Mouse (Mus musculus) kidney, postnatal 4 days (tissue): Measurements from ENCODE around the gene Kirrel3.

ENCODE experiments used
- DNase-seq, 2 experiments: peaks; one replicate each; pipeline ENCODE4 v3.0.0; 2021; ENCODE audit warnings: mixed read lengths in 2 of 2

Kirrel3 gene

GRCm38 (mm10) chr9:35038922-35039586 lies 553.4 kb downstream of the Kirrel3 start:
- peak; percentile 34 to 64 for DNase-seq

GRCm38 (mm10) chr9:35039846-35040245 lies 554.2 kb downstream of the Kirrel3 start:
- DNase-seq, result no peak

GRCm38 (mm10) chr9:35041493-35041892 lies 555.8 kb downstream of the Kirrel3 start:
- no peak for DNase-seq

GRCm38 (mm10) chr9:35043619-35044018 lies 557.9 kb downstream of the Kirrel3 start:
- DNase-seq, result no peak

- DNase-seq, result peak; percentile 72 to 82
Observed at GRCm38 (mm10) chr9:35044458-35044857, 558.8 kb downstream of the Kirrel3 start.

GRCm38 (mm10) chr9:35045031-35045531 lies 559.4 kb downstream of the Kirrel3 start:
- peak; percentile 69 to 79 for DNase-seq

GRCm38 (mm10) chr9:35045756-35046155 lies 560.1 kb downstream of the Kirrel3 start:
- DNase-seq, result peak; percentile 85 to 87

- no peak for DNase-seq
Observed at GRCm38 (mm10) chr9:35048449-35048848, 562.8 kb downstream of the Kirrel3 start.

GRCm38 (mm10) chr9:35049891-35050527 lies 564.3 kb downstream of the Kirrel3 start:
- peak in 1 of 2 experiments; percentile 11 for DNase-seq

GRCm38 (mm10) chr9:35050701-35051454 lies 565.2 kb downstream of the Kirrel3 start:
- no peak for DNase-seq

GRCm38 (mm10) chr9:35051666-35052065 lies 566.0 kb downstream of the Kirrel3 start:
- peak in 1 of 2 experiments; percentile 0 for DNase-seq

GRCm38 (mm10) chr9:35052671-35053070 lies 567.0 kb downstream of the Kirrel3 start:
- no peak for DNase-seq

- no peak for DNase-seq
Observed at GRCm38 (mm10) chr9:35053081-35053480, 567.4 kb downstream of the Kirrel3 start.

- DNase-seq, result no peak
Observed at GRCm38 (mm10) chr9:35053669-35054068, 568.0 kb downstream of the Kirrel3 start.

- DNase-seq, result no peak
Observed at GRCm38 (mm10) chr9:35055528-35056330, 570.0 kb downstream of the Kirrel3 start.

- no peak for DNase-seq
Observed at GRCm38 (mm10) chr9:35056611-35057010, 570.9 kb downstream of the Kirrel3 start.

- DNase-seq, result no peak
Observed at GRCm38 (mm10) chr9:35057631-35058030, 571.9 kb downstream of the Kirrel3 start.

GRCm38 (mm10) chr9:35058186-35058585 lies 572.5 kb downstream of the Kirrel3 start:
- DNase-seq, result no peak

GRCm38 (mm10) chr9:35058596-35059354 lies 573.1 kb downstream of the Kirrel3 start:
- DNase-seq, result peak in 1 of 2 experiments; percentile 1

GRCm38 (mm10) chr9:35059881-35060280 lies 574.2 kb downstream of the Kirrel3 start:
- DNase-seq, result peak in 1 of 2 experiments; percentile 1

GRCm38 (mm10) chr9:35061446-35061845 lies 575.8 kb downstream of the Kirrel3 start:
- DNase-seq, result peak in 1 of 2 experiments; percentile 1
